Mouse (Mus musculus) lung, embryonic 15.5 days (tissue): ENCODE measurements around the gene Mxi1. TPM values are rescaled to one million over a fixed set of nuclear protein-coding genes. Genes with fewer than 3 reads are reported as not detected.
A peak's percentile ranks its signal among the peaks of the same experiment; 100 is the strongest.

Experiments
- ATAC-seq: fragments of 200-750 bp; cut with Nextera tagmentation; 2 replicates; pipeline ENCODE4 v1.8.0; 2017; ENCODE audit warnings: moderate number of reproducible peaks, borderline replicate concordance; ENCODE audit not compliant: low FRiP score, low TSS enrichment; ENCODE audit errors: extremely low read depth
- H3K27ac ChIP-seq: fragments of 300-500 bp; sonication (generic); 2 replicates; pipeline ENCODE4 v1.5.1; 2015; ENCODE audit warnings: moderate library complexity, mild to moderate bottlenecking, inconsistent platforms
- H3K27me3 ChIP-seq: fragments of 300-500 bp; sonication (generic); 2 replicates; pipeline ENCODE4 v1.6.1; 2015; ENCODE audit warnings: inconsistent platforms
- H3K36me3 ChIP-seq: fragments of 300-500 bp; sonication (generic); 2 replicates; pipeline ENCODE4 v1.6.1; 2015; ENCODE audit warnings: inconsistent platforms
- H3K4me1 ChIP-seq: fragments of 300-500 bp; sonication (generic); 2 replicates; pipeline ENCODE4 v1.6.1; 2015; ENCODE audit warnings: inconsistent platforms
- H3K4me2 ChIP-seq: fragments of 300-500 bp; sonication (generic); 2 replicates; pipeline ENCODE4 v1.6.1; 2015; ENCODE audit warnings: inconsistent platforms, mild to moderate bottlenecking, moderate library complexity
- H3K4me3 ChIP-seq: fragments of 300-500 bp; sonication (generic); 2 replicates; pipeline ENCODE4 v1.5.1; 2015; ENCODE audit warnings: mild to moderate bottlenecking, inconsistent platforms
- H3K9ac ChIP-seq: fragments of 300-500 bp; sonication (generic); 2 replicates; pipeline ENCODE4 v1.6.1; 2015; ENCODE audit warnings: inconsistent platforms
- H3K9me3 ChIP-seq: fragments of 300-500 bp; sonication (generic); 2 replicates; pipeline ENCODE4 v1.6.1; 2016; ENCODE audit warnings: inconsistent platforms
- WGBS: fragments of 180-500 bp; shearing (Covaris S2); methylation state at CpG from one replicate; pipeline ENCODE4 v1.1.7; 2015; 5-methylcytosine and 5-hydroxymethylcytosine counted together
- polyA plus RNA-seq: library from polyadenylated mRNA; unstranded; fragments of >200 nt; fragmentation: Nextera tagmentation; extraction: Ambion mirVana; gene quantifications from 2 replicates; pipeline ENCODE4 v1.2.1, GENCODE M21; 2015

Mxi1 gene
- polyA plus RNA-seq, 1 experiment from 2014 or later, result 38.4 TPM

GRCm38 (mm10) chr19:53329992-53330381 is 19.7 kb downstream of the Mxi1 start:
- H3K27me3 ChIP-seq, result no peaks in the 10 kb centered on the region
- ATAC-seq, result peak; percentile 87
- H3K9ac ChIP-seq, result peak overlapping the region; percentile 66
- H3K27ac ChIP-seq, result peak overlapping the region; percentile 73
- peak overlapping the region; percentile 88 for H3K4me3 ChIP-seq
- peaks cover 24% of the 10 kb centered on the region for H3K4me1 ChIP-seq
- peaks cover 9% of the 10 kb centered on the region for H3K36me3 ChIP-seq
- H3K9me3 ChIP-seq, result no peaks in the 10 kb centered on the region
- peak overlapping the region; percentile 91 for H3K4me2 ChIP-seq
- under 1% methylated on average over 29 of the region's 29 CpGs for WGBS

GRCm38 (mm10) chr19:53331882-53332500 is 21.7 kb downstream of the Mxi1 start:
- Histone ChIP-seq H3K27ac (no peak overlapping the region), H3K9ac (no peak overlapping the region)

GRCm38 (mm10) chr19:53333730-53334129 is 23.4 kb downstream of the Mxi1 start:
- no peak overlapping the region for H3K27ac ChIP-seq
- ATAC-seq, result no peak
- no peak overlapping the region for H3K4me3 ChIP-seq
- H3K36me3 ChIP-seq, result peaks cover 24% of the 10 kb centered on the region
- no peak overlapping the region for H3K4me2 ChIP-seq
- WGBS, result 82% methylated on average over 6 of the region's 6 CpGs
- no peaks in the 10 kb centered on the region for H3K27me3 ChIP-seq
- H3K9me3 ChIP-seq, result no peaks in the 10 kb centered on the region
- H3K9ac ChIP-seq, result no peak overlapping the region
- peaks cover 7% of the 10 kb centered on the region for H3K4me1 ChIP-seq

More at GRCm38 (mm10) chr19:53331882-53332500, 21.7 kb downstream of the Mxi1 start:
- Histone ChIP-seq H3K36me3 (peaks cover 12% of the 10 kb centered on the region), H3K4me3 (no peak overlapping the region), H3K27me3 (no peaks in the 10 kb centered on the region), H3K4me1 (peaks cover 11% of the 10 kb centered on the region), H3K9me3 (no peaks in the 10 kb centered on the region), H3K4me2 (no peak overlapping the region)
- 90% methylated on average over 21 of the region's 21 CpGs for WGBS
- no peak for ATAC-seq

GRCm38 (mm10) chr19:53335241-53335640 is 24.9 kb downstream of the Mxi1 start:
- no peak overlapping the region for H3K4me2 ChIP-seq
- H3K9ac ChIP-seq, result no peak overlapping the region
- no peaks in the 10 kb centered on the region for H3K27me3 ChIP-seq
- no peak overlapping the region for H3K27ac ChIP-seq
- no peaks in the 10 kb centered on the region for H3K9me3 ChIP-seq
- H3K36me3 ChIP-seq, result peaks cover 24% of the 10 kb centered on the region
- ATAC-seq, result no peak
- no peak overlapping the region for H3K4me3 ChIP-seq
- 87% methylated on average over 9 of the region's 9 CpGs for WGBS
- peaks cover 11% of the 10 kb centered on the region for H3K4me1 ChIP-seq

GRCm38 (mm10) chr19:53340423-53340822 is 30.1 kb downstream of the Mxi1 start:
- Histone ChIP-seq H3K9me3 (no peaks in the 10 kb centered on the region), H3K27ac (no peak overlapping the region), H3K4me1 (peaks cover 4% of the 10 kb centered on the region; the same call in 1 of the 2 replicates), H3K4me3 (no peak overlapping the region), H3K9ac (no peak overlapping the region), H3K4me2 (no peak overlapping the region), H3K36me3 (peaks cover 12% of the 10 kb centered on the region), H3K27me3 (no peaks in the 10 kb centered on the region)
- WGBS, result 22% methylated on average over 6 of the region's 6 CpGs
- ATAC-seq, result no peak

- no peak for ATAC-seq
- H3K4me2 ChIP-seq, result no peak overlapping the region
- 88% methylated on average over 13 of the region's 13 CpGs for WGBS
- no peaks in the 10 kb centered on the region for H3K27me3 ChIP-seq
- H3K27ac ChIP-seq, result no peak overlapping the region
- H3K36me3 ChIP-seq, result no peaks in the 10 kb centered on the region; the same call in 1 of the 2 replicates
- no peak overlapping the region for H3K4me3 ChIP-seq
- no peaks in the 10 kb centered on the region for H3K9me3 ChIP-seq
- no peak overlapping the region for H3K9ac ChIP-seq
- H3K4me1 ChIP-seq, result peaks cover 4% of the 10 kb centered on the region; the same call in 1 of the 2 replicates
Measured at GRCm38 (mm10) chr19:53343174-53343881, 33.0 kb downstream of the Mxi1 start.

GRCm38 (mm10) chr19:53344062-53344461 is 33.7 kb downstream of the Mxi1 start:
- H3K4me2 ChIP-seq, result no peak overlapping the region
- ATAC-seq, result no peak

GRCm38 (mm10) chr19:53345766-53346165 is 35.4 kb downstream of the Mxi1 start:
- no peaks in the 10 kb centered on the region for H3K9me3 ChIP-seq
- H3K36me3 ChIP-seq, result no peaks in the 10 kb centered on the region
- no peak overlapping the region for H3K9ac ChIP-seq
- 74% methylated on average over 14 of the region's 14 CpGs for WGBS
- no peaks in the 10 kb centered on the region for H3K27me3 ChIP-seq
- H3K4me2 ChIP-seq, result no peak overlapping the region
- H3K4me1 ChIP-seq, result no peaks in the 10 kb centered on the region
- no peak for ATAC-seq
- no peak overlapping the region for H3K4me3 ChIP-seq
- no peak overlapping the region for H3K27ac ChIP-seq

More at GRCm38 (mm10) chr19:53344062-53344461, 33.7 kb downstream of the Mxi1 start:
- peaks cover 4% of the 10 kb centered on the region; the same call in 1 of the 2 replicates for H3K4me1 ChIP-seq
- 80% methylated on average over 16 of the region's 16 CpGs for WGBS
- H3K4me3 ChIP-seq, result no peak overlapping the region
- H3K9me3 ChIP-seq, result no peaks in the 10 kb centered on the region
- H3K9ac ChIP-seq, result no peak overlapping the region
- no peak overlapping the region for H3K27ac ChIP-seq
- H3K27me3 ChIP-seq, result no peaks in the 10 kb centered on the region
- no peaks in the 10 kb centered on the region for H3K36me3 ChIP-seq

GRCm38 (mm10) chr19:53353864-53354263 is 43.5 kb downstream of the Mxi1 start:
- no peak overlapping the region for H3K4me2 ChIP-seq
- H3K9me3 ChIP-seq, result no peaks in the 10 kb centered on the region
- H3K4me3 ChIP-seq, result no peak overlapping the region
- H3K36me3 ChIP-seq, result peaks cover 5% of the 10 kb centered on the region; the same call in 1 of the 2 replicates
- ATAC-seq, result no peak
- H3K4me1 ChIP-seq, result no peaks in the 10 kb centered on the region
- no peak overlapping the region for H3K9ac ChIP-seq
- no peak overlapping the region for H3K27ac ChIP-seq
- H3K27me3 ChIP-seq, result no peaks in the 10 kb centered on the region
- WGBS, result 92% methylated on average over 7 of the region's 7 CpGs

GRCm38 (mm10) chr19:53354271-53355000 is 44.1 kb downstream of the Mxi1 start:
- no peaks in the 10 kb centered on the region for H3K9me3 ChIP-seq
- no peaks in the 10 kb centered on the region for H3K27me3 ChIP-seq
- peaks cover 5% of the 10 kb centered on the region; the same call in 1 of the 2 replicates for H3K36me3 ChIP-seq
- peaks cover 3% of the 10 kb centered on the region; the same call in 1 of the 2 replicates for H3K4me1 ChIP-seq
- no peak overlapping the region for H3K9ac ChIP-seq
- no peak overlapping the region for H3K4me2 ChIP-seq
- ATAC-seq, result no peak
- no peak overlapping the region for H3K4me3 ChIP-seq
- no peak overlapping the region for H3K27ac ChIP-seq
- 79% methylated on average over 7 of the region's 7 CpGs for WGBS

- Histone ChIP-seq H3K9ac (no peak overlapping the region), H3K4me2 (no peak overlapping the region), H3K27ac (no peak overlapping the region), H3K9me3 (no peaks in the 10 kb centered on the region), H3K4me3 (no peak overlapping the region), H3K36me3 (peaks cover 5% of the 10 kb centered on the region; the same call in 1 of the 2 replicates), H3K4me1 (peaks cover 10% of the 10 kb centered on the region), H3K27me3 (no peaks in the 10 kb centered on the region)
- ATAC-seq, result no peak
- WGBS, result 81% methylated on average over 16 of the region's 16 CpGs
Measured at GRCm38 (mm10) chr19:53355065-53355464, 44.7 kb downstream of the Mxi1 start.
